Mouse (Mus musculus) cerebellum, postnatal 10 days (tissue): ENCODE data around the gene Ube2q2.
"Not testable (repeated sequence)": the region's sequence is repeated elsewhere in the genome, so short reads cannot be mapped to it uniquely, and the experiment has no call there.

Experiments
- DNase-seq, 2 experiments: peaks; one replicate each; pipeline ENCODE4 v3.0.0; 2021; ENCODE audit warnings: mixed read lengths in 2 of 2

The Ube2q2 gene

GRCm38 (mm10) chr9:55148854-55149498 lies at the start of gene Ube2q2:
Gene Ube2q2 (plus strand): TSS chr9:55148854.
- DNase-seq, result peak; percentile 88 to 92

GRCm38 (mm10) chr9:55101117-55101516 lies 47.5 kb upstream of the Ube2q2 start:
- no peak for DNase-seq

GRCm38 (mm10) chr9:55102186-55102835 lies 46.3 kb upstream of the Ube2q2 start:
- DNase-seq, result no peak

- no peak for DNase-seq
These were observed 45.6 kb upstream of the Ube2q2 start for GRCm38 (mm10) chr9:55102931-55103630.

GRCm38 (mm10) chr9:55110059-55110834 lies 38.4 kb upstream of the Ube2q2 start:
- DNase-seq, result peak; percentile 95 to 97

GRCm38 (mm10) chr9:55110835-55111217 lies 37.8 kb upstream of the Ube2q2 start:
- not testable (repeated sequence) for DNase-seq

- no peak for DNase-seq
These were observed 33.9 kb upstream of the Ube2q2 start for GRCm38 (mm10) chr9:55114752-55115151.

- DNase-seq, result no peak
These were observed 31.2 kb upstream of the Ube2q2 start for GRCm38 (mm10) chr9:55117293-55118055.

- no peak for DNase-seq
These were observed 26.1 kb upstream of the Ube2q2 start for GRCm38 (mm10) chr9:55122586-55122985.

GRCm38 (mm10) chr9:55125735-55126134 lies 22.9 kb upstream of the Ube2q2 start:
- no peak for DNase-seq

- DNase-seq, result no peak
These were observed 22.4 kb upstream of the Ube2q2 start for GRCm38 (mm10) chr9:55126295-55126694.

- DNase-seq, result no peak
These were observed 16.8 kb upstream of the Ube2q2 start for GRCm38 (mm10) chr9:55131851-55132250.

- no peak for DNase-seq
These were observed 12.1 kb upstream of the Ube2q2 start for GRCm38 (mm10) chr9:55136576-55136975.

GRCm38 (mm10) chr9:55137112-55137511 lies 11.5 kb upstream of the Ube2q2 start:
- no peak for DNase-seq

- peak; percentile 30 to 43 for DNase-seq
These were observed 8.7 kb upstream of the Ube2q2 start for GRCm38 (mm10) chr9:55139958-55140357.

- peak; percentile 67 to 75 for DNase-seq
These were observed 1.0 kb downstream of the Ube2q2 start for GRCm38 (mm10) chr9:55149499-55150278.

GRCm38 (mm10) chr9:55150279-55150726 lies 1.6 kb downstream of the Ube2q2 start:
- DNase-seq, result peak; percentile 65 to 71

GRCm38 (mm10) chr9:55151096-55151495 lies 2.4 kb downstream of the Ube2q2 start:
- peak in 1 of 2 experiments; percentile 14 for DNase-seq

GRCm38 (mm10) chr9:55152935-55153334 lies 4.3 kb downstream of the Ube2q2 start:
- no peak for DNase-seq

- no peak for DNase-seq
These were observed 22.2 kb downstream of the Ube2q2 start for GRCm38 (mm10) chr9:55170655-55171412.
